Mouse (Mus musculus): ENCODE measurements around the gene Taf15.

GRCm38 (mm10) chr11:83467120-83467652, 5.7 kb upstream of the Taf15 start:
- no peak for TF ChIP-seq CTCF (IDR thresholded peaks at IDR 0.05; ENCODE audit: low read depth)
- no peak for TF ChIP-seq EP300 (optimal IDR thresholded peaks at IDR 0.05)
